Mouse (Mus musculus): ENCODE measurements around the gene Olfr750. TPM values are rescaled to one million over a fixed set of nuclear protein-coding genes. Genes with fewer than 3 reads are reported as not detected.

Gene Olfr750
- total and polyA plus RNA-seq, 3 experiments: not detected

DNA sequence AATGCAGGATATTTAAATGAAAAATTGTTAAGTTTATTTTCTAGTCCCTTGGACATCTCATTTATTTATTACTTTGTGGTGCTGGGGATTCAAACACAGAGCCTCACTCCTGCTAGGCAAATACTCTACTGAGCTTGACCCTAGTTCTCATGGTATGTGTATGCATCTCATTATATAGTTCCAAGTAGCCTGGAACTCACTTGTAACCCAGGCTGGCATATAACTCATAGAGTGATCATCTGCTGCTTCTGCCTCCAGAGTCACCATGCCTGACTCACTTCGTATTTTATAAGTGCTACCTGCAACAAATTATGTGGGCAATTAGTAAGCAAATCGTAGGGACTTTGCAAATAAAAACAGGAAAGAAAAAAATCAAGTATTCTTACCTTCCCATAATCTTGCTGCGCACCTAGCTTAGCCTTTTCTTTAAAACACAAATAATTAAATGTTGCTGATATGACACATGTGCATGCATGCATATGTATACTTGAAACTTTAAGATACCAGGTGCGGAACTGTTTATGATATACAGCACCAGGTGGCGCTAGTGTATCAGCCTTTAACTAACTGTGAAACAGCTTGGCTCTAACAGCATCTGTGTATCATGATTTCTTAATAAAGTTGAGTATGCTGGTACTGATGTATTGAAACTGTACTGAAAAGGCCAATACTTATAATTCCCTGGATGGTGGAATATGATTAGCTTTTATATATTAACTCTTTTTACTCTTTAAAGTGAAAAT is 47.7 kb downstream of the Olfr750 start:
- TF ChIP-seq POLR2A (IDR thresholded peaks at IDR 0.05; ENCODE audit: insufficient read depth, low read depth, low read length): no peak
- TF ChIP-seq CTCF (IDR thresholded peaks at IDR 0.05): peak; percentile 96
- TF ChIP-seq EP300 (IDR thresholded peaks at IDR 0.05; ENCODE audit: insufficient read depth, low read depth, low read length): no peak
- WGBS: 39% methylated on average over 5 of the region's 5 CpGs
- intact Hi-C loops (cut with DNase I): loop anchor here (1.0 to 2.0 kb wide), 2 partner anchors 37 to 72 kb away; no protein-coding TSS in a partner anchor
- Histone ChIP-seq H3K4me1 (ENCODE audit: control insufficient read depth, insufficient read depth, low read length) (no peaks in the 10 kb centered on the region; the same call in 1 of the 2 replicates), H3K9ac (ENCODE audit: low read depth, low read length) (no peak overlapping the region), H3K4me3 (no peak overlapping the region), H3K27me3 (ENCODE audit: control insufficient read depth, insufficient read depth, low read length) (no peaks in the 10 kb centered on the region), H3K79me2 (replicated peaks; ENCODE audit: control insufficient read depth, insufficient read depth, low read length) (no peaks in the 10 kb centered on the region), H3K27ac (no peak overlapping the region), H3K36me3 (ENCODE audit: control insufficient read depth, insufficient read depth, low read length) (no peaks in the 10 kb centered on the region)
- peak; percentile 49 to 61 for DNase-seq

- no peak for DNase-seq
- WGBS: 95% methylated on average over 1 of the region's 1 CpGs
- Histone ChIP-seq H3K36me3 (ENCODE audit: control insufficient read depth, insufficient read depth, low read length) (no peaks in the 10 kb centered on the region), H3K4me1 (ENCODE audit: control insufficient read depth, insufficient read depth, low read length) (no peaks in the 10 kb centered on the region; the same call in 1 of the 2 replicates), H3K27ac (no peak overlapping the region), H3K9ac (ENCODE audit: low read depth, low read length) (no peak overlapping the region), H3K79me2 (replicated peaks; ENCODE audit: control insufficient read depth, insufficient read depth, low read length) (no peaks in the 10 kb centered on the region), H3K27me3 (ENCODE audit: control insufficient read depth, insufficient read depth, low read length) (no peaks in the 10 kb centered on the region), H3K4me3 (no peak overlapping the region)
- TF ChIP-seq CTCF (IDR thresholded peaks at IDR 0.05) (no peak), EP300 (IDR thresholded peaks at IDR 0.05; ENCODE audit: insufficient read depth, low read depth, low read length) (no peak), POLR2A (IDR thresholded peaks at IDR 0.05; ENCODE audit: insufficient read depth, low read depth, low read length) (no peak)
- intact Hi-C loops (cut with DNase I): no loop called here
Measured at GRCm38 (mm10) chr14:51024820-51025219, 49.4 kb downstream of the Olfr750 start.

GRCm38 (mm10) chr14:51023457-51023856 is 50.8 kb downstream of the Olfr750 start:
- Histone ChIP-seq H3K27ac (no peak overlapping the region), H3K27me3 (ENCODE audit: control insufficient read depth, insufficient read depth, low read length) (no peaks in the 10 kb centered on the region), H3K79me2 (replicated peaks; ENCODE audit: control insufficient read depth, insufficient read depth, low read length) (no peaks in the 10 kb centered on the region), H3K4me1 (ENCODE audit: control insufficient read depth, insufficient read depth, low read length) (no peaks in the 10 kb centered on the region; the same call in 1 of the 2 replicates), H3K36me3 (ENCODE audit: control insufficient read depth, insufficient read depth, low read length) (no peaks in the 10 kb centered on the region), H3K4me3 (no peak overlapping the region), H3K9ac (ENCODE audit: low read depth, low read length) (no peak overlapping the region)
- intact Hi-C loops (cut with DNase I): loop anchor here (2.0 kb wide), 1 partner anchor 47 kb away; no protein-coding TSS in a partner anchor
- TF ChIP-seq EP300 (IDR thresholded peaks at IDR 0.05; ENCODE audit: insufficient read depth, low read depth, low read length) (no peak), CTCF (IDR thresholded peaks at IDR 0.05) (no peak), POLR2A (IDR thresholded peaks at IDR 0.05; ENCODE audit: insufficient read depth, low read depth, low read length) (no peak)
- 85% methylated on average over 4 of the region's 4 CpGs for WGBS
- DNase-seq: no peak

- intact Hi-C loops (cut with DNase I): no loop called here
- H3K4me3 ChIP-seq: no peak overlapping the region
- H3K9ac ChIP-seq (ENCODE audit: low read depth, low read length): no peak overlapping the region
- H3K27me3 ChIP-seq (ENCODE audit: control insufficient read depth, insufficient read depth, low read length): no peaks in the 10 kb centered on the region
- peaks cover 6% of the 10 kb centered on the region for H3K4me1 ChIP-seq (ENCODE audit: control insufficient read depth, insufficient read depth, low read length)
- peak; percentile 35 to 61 for DNase-seq
- H3K36me3 ChIP-seq (ENCODE audit: control insufficient read depth, insufficient read depth, low read length): peaks cover 8% of the 10 kb centered on the region; the same call in 1 of the 2 replicates
- H3K79me2 ChIP-seq (replicated peaks; ENCODE audit: control insufficient read depth, insufficient read depth, low read length): no peaks in the 10 kb centered on the region; the same call in 1 of the 2 replicates
- peak overlapping the region; percentile 62 for H3K27ac ChIP-seq
- 27% methylated on average over 3 of the region's 3 CpGs for WGBS
- no peak for TF ChIP-seq CTCF (IDR thresholded peaks at IDR 0.05)
- peak; percentile 19; the same call in 1 of the 2 replicates for TF ChIP-seq POLR2A (IDR thresholded peaks at IDR 0.05; ENCODE audit: insufficient read depth, low read depth, low read length)
- TF ChIP-seq EP300 (IDR thresholded peaks at IDR 0.05; ENCODE audit: insufficient read depth, low read depth, low read length): 0 out of 2 replicates have a peak, but pooled peaks have one; percentile 53
Measured at GRCm38 (mm10) chr14:51017256-51017655, 57.0 kb downstream of the Olfr750 start.

Other genes with a start within 250 kb of the Olfr750 start
- 10 to 100 TPM; 10.1 to 12.2 TPM for gene Tep1, start 203.9 kb downstream of the Olfr750 start, total RNA-seq (2021)
- gene Tep1, start 203.9 kb downstream of the Olfr750 start, polyA plus RNA-seq (2012; rRNA removed): 11.9 and 14.7 TPM in 2 replicates
- gene Klhl33, start 176.9 kb downstream of the Olfr750 start, total RNA-seq (2021): 10 to 100 TPM; 22.3 to 25.8 TPM
- 14.4 and 26.7 TPM in 2 replicates for gene Klhl33, start 176.9 kb downstream of the Olfr750 start, polyA plus RNA-seq (2012; rRNA removed)
- 10 to 100 TPM; 67.8 to 70.5 TPM for gene Osgep, start 149.5 kb downstream of the Olfr750 start, total RNA-seq (2021)
- 84.2 and 89.0 TPM in 2 replicates for gene Osgep, start 149.5 kb downstream of the Olfr750 start, polyA plus RNA-seq (2012; rRNA removed)
- gene Apex1, start 149.5 kb downstream of the Olfr750 start, total RNA-seq (2021): 10 to 100 TPM; 23.2 to 27.4 TPM
- 18.8 and 31.6 TPM in 2 replicates for gene Apex1, start 149.5 kb downstream of the Olfr750 start, polyA plus RNA-seq (2012; rRNA removed)
- 10 to 100 TPM; 18.6 to 27.8 TPM for gene Pip4p1, start 143.6 kb downstream of the Olfr750 start, total RNA-seq (2021)
- 30.5 and 54.4 TPM in 2 replicates for gene Pip4p1, start 143.6 kb downstream of the Olfr750 start, polyA plus RNA-seq (2012; rRNA removed)
- 10 to 100 TPM; 14.4 to 18.1 TPM for gene Pnp, start 143.4 kb downstream of the Olfr750 start, total RNA-seq (2021)
- gene Pnp, start 143.4 kb downstream of the Olfr750 start, polyA plus RNA-seq (2012; rRNA removed): 17.2 and 25.4 TPM in 2 replicates
- 10 to 100 TPM; 11.3 to 12.1 TPM for gene Gm49342, start 129.9 kb downstream of the Olfr750 start, total RNA-seq (2021)
- 13.4 and 23.4 TPM in 2 replicates for gene Gm49342, start 129.9 kb downstream of the Olfr750 start, polyA plus RNA-seq (2012; rRNA removed)
- under 1 TPM; 0.52 to 0.75 TPM for gene Pnp2, start 118.4 kb downstream of the Olfr750 start, total RNA-seq (2021)
- 0.53 and 1.1 TPM in 2 replicates for gene Pnp2, start 118.4 kb downstream of the Olfr750 start, polyA plus RNA-seq (2012; rRNA removed)
- gene Rnase10, start 66.7 kb downstream of the Olfr750 start, total RNA-seq (2021): under 1 TPM in 1 of 2 experiments, not detected in 1; 0.61 TPM
- gene Rnase10, start 66.7 kb downstream of the Olfr750 start, polyA plus RNA-seq (2012; rRNA removed): 0.21 and 0.38 TPM in 2 replicates
- gene Rnase9, start 32.6 kb downstream of the Olfr750 start, total RNA-seq (2021): not detected
- not detected in 2 replicates for gene Rnase9, start 32.6 kb downstream of the Olfr750 start, polyA plus RNA-seq (2012; rRNA removed)
- not detected for gene Rnase11, start 24.3 kb downstream of the Olfr750 start, total RNA-seq (2021)
- not detected in 2 replicates for gene Rnase11, start 24.3 kb downstream of the Olfr750 start, polyA plus RNA-seq (2012; rRNA removed)
- gene Rnase12, start 16.8 kb downstream of the Olfr750 start, total RNA-seq (2021): not detected
- not detected in 2 replicates for gene Rnase12, start 16.8 kb downstream of the Olfr750 start, polyA plus RNA-seq (2012; rRNA removed)
- gene Rnase4, start 16.6 kb upstream of the Olfr750 start, total RNA-seq (2021): 10 to 100 TPM; 47.9 to 59.6 TPM
- gene Rnase4, start 16.6 kb upstream of the Olfr750 start, polyA plus RNA-seq (2012; rRNA removed): 90.9 and 123 TPM in 2 replicates
- 10 to 100 TPM in 1 of 2 experiments, 1 to 10 TPM in 1; 5.6 to 10.2 TPM for gene Ang, start 16.7 kb upstream of the Olfr750 start, total RNA-seq (2021)
- 10.8 and 12.1 TPM in 2 replicates for gene Ang, start 16.7 kb upstream of the Olfr750 start, polyA plus RNA-seq (2012; rRNA removed)
- not detected for gene Eddm3b, start 40.0 kb upstream of the Olfr750 start, total RNA-seq (2021)
- gene Eddm3b, start 40.0 kb upstream of the Olfr750 start, polyA plus RNA-seq (2012; rRNA removed): not detected in 2 replicates
- gene Rnase6, start 49.5 kb upstream of the Olfr750 start, total RNA-seq (2021): under 1 TPM; 0.25 to 0.78 TPM
- 1.9 and 3.5 TPM in 2 replicates for gene Rnase6, start 49.5 kb upstream of the Olfr750 start, polyA plus RNA-seq (2012; rRNA removed)
- under 1 TPM; 0.42 to 0.84 TPM for gene Rnase1, start 72.3 kb upstream of the Olfr750 start, total RNA-seq (2021)
- gene Rnase1, start 72.3 kb upstream of the Olfr750 start, polyA plus RNA-seq (2012; rRNA removed): 0.53 and 0.76 TPM in 2 replicates
- not detected for gene Rnase2b, start 87.8 kb upstream of the Olfr750 start, total RNA-seq (2021)
- gene Rnase2b, start 87.8 kb upstream of the Olfr750 start, polyA plus RNA-seq (2012; rRNA removed): not detected in 2 replicates
- not detected for gene Ang2, start 124.7 kb upstream of the Olfr750 start, total RNA-seq (2021)
- not detected in 2 replicates for gene Ang2, start 124.7 kb upstream of the Olfr750 start, polyA plus RNA-seq (2012; rRNA removed)
- not detected for gene Ear14, start 129.0 kb upstream of the Olfr750 start, total RNA-seq (2021)
- not detected in 2 replicates for gene Ear14, start 129.0 kb upstream of the Olfr750 start, polyA plus RNA-seq (2012; rRNA removed)
- gene Rnase2a, start 181.7 kb upstream of the Olfr750 start, total RNA-seq (2021): under 1 TPM; 0.57 to 0.89 TPM
- gene Rnase2a, start 181.7 kb upstream of the Olfr750 start, polyA plus RNA-seq (2012; rRNA removed): not detected in 2 replicates